Mouse (Mus musculus) gastrocnemius, adult 18-20 months (tissue): ENCODE measurements at regions not wholly inside any gene's neighbourhood (a gene's known extent, or its start where the extent isn't known, plus 50 kb on each side); places are given as distances from the start of the nearest gene placed in this dataset.

Source experiments
- DNase-seq: peaks from one replicate; pipeline ENCODE4 v3.0.0; 2021; ENCODE audit warnings: low spot score

DNA sequence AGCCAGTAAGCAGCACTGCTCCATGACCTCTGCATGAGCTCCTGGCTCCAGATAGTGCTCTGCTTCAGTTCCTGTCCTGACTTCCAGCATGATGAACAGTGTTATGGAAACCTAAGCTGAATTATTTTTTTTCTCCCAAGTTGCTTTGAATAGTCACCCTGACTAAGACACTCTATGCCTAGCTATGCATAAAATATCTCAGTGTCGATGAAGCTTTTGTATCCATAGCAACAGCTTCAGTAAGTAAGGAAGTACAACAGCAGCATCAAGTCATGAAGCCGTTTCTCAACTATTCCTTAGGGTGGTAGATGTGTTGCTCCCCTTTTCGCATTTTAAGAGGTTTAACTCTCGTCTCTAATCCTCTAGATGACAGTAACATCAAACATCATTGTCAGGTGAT, 228.4 kb upstream of the Gpc5 start:
- no peak for DNase-seq

DNA sequence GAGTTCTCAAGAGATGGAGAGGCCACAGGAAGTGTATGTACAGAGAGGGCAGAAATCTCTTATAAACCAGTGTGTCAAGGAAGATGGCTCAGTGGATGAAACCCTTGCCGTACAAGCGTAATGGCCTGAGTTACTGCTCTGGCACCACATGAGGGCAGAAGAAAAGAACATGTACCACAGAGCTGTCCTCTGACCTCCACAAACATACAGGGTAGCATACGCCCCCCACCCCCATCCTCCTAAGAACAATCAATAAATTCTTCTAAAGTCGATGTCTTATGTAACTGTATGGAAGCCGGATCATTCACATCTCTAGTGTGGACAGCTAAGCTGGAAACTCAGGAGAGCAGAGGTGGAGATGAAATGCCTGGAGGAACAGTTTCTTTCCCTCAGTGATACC, 227.9 kb upstream of the Gpc5 start:
- DNase-seq, result no peak

DNA sequence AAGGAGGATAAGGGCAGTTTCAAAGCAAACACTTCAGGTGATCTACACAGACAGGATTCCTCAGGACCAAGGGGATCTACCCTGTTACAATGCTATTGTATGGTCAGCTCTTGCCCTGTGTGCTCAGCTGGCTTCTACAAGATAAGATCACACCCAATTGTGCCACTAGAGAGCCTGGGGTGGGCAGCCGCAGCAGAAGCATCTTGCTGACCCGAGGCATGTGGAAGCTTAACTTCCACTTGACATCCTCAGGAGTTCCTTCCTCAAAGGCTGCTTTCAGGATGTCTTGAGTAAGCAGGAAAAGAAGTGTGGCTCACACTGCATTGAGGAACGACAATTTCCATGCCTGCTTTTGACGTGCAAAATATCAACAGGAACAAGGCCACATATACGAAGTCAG, 222.8 kb upstream of the Gpc5 start:
- DNase-seq, result no peak

DNA sequence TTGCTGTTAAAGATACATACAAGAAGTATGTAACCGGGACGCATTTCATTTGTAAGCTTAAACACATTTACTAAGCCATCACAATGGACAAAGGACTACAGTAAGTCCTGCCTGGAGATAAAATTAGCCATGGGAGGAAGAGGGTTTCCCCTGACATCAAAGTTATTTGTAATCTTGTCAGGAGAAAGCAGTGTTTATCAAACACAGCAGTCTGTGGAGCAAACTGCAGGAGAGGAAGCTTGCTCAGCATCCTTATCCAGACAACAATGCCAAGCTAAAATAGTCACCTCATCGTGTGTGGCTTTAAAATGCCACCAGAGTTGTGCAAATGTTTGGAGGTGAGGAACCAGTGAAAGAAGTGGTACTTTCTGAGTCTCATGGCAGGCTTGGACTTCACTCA, 216.9 kb upstream of the Gpc5 start:
- DNase-seq, result no peak

GRCm38 (mm10) chr14:114876427-114876826, 215.6 kb upstream of the Gpc5 start:
- DNase-seq, result no peak

GRCm38 (mm10) chr14:114877477-114877876, 214.5 kb upstream of the Gpc5 start:
- DNase-seq, result no peak

GRCm38 (mm10) chr14:114880291-114880690, 211.7 kb upstream of the Gpc5 start:
- no peak for DNase-seq

- DNase-seq, result no peak
Observed at GRCm38 (mm10) chr14:114904109-114904508, 187.9 kb upstream of the Gpc5 start.

- no peak for DNase-seq
Observed at GRCm38 (mm10) chr14:114912271-114912670, 179.7 kb upstream of the Gpc5 start.

GRCm38 (mm10) chr14:114913238-114913637, 178.8 kb upstream of the Gpc5 start:
- DNase-seq, result no peak

DNA sequence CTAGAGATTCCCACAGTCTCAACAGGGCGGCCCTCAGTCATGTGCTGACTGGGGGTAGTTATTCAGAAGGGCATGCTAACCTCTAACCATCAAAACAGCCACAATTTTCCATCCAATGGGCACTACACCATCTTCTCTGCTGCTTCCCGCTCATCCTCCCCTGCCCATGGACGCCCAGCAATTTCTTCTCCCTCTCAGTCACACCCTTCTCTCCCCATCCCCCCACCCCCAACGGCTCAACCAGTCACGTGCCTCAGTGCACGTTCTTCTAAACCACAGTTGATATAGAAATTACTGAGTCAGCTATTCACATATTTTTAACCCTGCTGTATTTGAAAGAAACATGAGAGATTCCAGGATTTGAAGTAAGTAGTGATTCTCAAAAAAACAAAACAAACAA, 146.3 kb upstream of the Gpc5 start:
- DNase-seq, result no peak

- no peak for DNase-seq
Observed at GRCm38 (mm10) chr14:114946321-114946720, 145.7 kb upstream of the Gpc5 start.

DNA sequence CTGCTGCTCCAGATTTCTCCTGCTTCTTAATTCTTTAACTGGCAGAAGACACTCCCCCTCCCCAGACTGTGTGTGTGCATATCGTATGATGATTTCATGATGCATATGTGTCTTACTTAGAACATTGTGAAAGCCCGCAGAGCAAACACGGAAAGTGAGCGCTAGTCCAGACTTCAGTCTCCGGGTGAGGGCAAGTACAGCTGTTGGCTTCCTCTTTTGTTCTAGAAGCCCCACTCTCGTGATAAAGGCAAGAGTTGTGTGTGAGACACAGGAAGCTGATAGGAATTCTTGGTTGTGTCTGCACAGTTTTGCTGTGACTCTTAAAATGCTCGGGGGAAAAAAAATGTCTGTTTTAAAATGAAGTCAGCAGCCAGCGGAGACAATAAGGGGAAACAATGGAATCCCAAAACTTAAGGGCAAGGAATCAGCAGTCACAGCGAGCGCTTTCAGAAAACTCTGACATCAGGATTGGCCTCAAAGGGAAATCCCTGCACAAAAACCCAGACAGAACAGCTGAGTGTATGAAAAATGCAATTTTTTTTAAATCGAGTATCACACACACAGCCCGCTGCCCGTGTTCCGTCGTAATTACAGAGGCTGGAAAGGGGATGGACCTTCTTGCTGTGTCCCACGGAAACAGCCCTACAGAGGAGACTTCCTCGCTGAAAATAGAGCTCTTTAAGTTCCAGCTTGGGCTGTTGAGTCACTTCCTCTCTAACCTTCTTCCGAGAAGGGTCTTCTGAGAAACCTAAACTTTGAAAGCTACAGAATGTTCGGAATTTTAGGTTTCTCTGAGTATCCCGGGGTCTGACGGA, 143.5 kb upstream of the Gpc5 start:
- DNase-seq, result no peak

GRCm38 (mm10) chr14:114949156-114949496, 142.9 kb upstream of the Gpc5 start:
- DNase-seq, result no peak

- no peak for DNase-seq
Observed at GRCm38 (mm10) chr14:114952280-114952679, 139.7 kb upstream of the Gpc5 start.

- no peak for DNase-seq
Observed at GRCm38 (mm10) chr14:114953070-114953665, 138.8 kb upstream of the Gpc5 start.

DNA sequence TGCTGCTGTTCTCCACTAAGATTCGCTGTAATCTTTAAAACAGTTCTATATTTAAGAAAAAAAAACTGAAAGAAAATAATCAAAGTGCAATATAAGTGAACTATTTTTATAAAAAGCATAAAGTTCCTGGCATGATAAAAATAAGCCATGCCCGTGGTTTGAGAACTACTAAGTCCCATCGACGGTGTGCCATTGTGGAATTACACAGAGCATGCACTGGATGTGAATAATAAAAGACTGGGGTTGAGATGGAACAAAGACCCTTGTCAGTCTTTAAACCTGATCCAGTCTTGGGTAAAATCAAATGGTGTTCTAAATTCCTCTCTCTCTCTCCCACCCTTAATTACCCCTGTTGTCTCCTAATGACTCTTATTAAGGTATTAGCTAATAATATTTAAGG, 137.7 kb upstream of the Gpc5 start:
- DNase-seq, result no peak

DNA sequence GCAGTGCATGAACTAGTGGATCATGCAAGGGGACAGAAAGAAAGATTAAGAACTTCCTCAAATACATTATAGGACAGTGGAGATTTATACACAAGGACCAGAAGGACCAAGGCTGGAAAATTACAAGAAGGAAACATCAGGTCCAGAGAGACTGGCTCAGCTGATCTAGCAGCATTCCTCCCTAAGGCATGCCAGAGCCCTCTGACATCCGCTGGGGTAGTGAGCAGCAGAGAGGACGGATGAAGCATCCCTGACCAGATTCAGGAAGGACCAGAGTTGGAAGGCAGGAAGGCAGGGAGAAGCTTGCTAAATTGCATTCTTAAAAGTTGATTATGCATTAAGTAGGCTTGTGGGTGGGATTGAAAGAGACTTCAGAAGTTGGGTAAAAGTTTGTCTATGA, 136.4 kb upstream of the Gpc5 start:
- no peak for DNase-seq

DNA sequence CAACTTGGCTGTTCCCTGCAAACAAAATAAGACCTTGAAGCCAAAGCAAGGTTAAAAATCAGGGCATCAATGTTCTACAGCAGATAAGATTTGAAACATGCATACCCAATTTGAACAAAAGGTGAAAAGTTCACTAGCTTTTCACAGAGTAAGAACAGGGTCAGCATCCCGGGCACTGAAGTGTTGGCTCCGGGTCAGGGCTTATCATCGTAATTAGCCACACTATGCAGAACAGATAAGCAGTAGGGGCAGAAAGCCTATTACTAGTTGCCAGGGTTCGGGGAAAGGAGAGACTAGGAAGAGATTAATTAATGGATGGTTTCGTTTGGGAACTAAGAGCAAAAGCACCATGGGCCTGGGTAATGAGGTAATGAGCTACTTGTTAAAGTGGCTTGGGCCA, 131.7 kb upstream of the Gpc5 start:
- no peak for DNase-seq

- DNase-seq, result no peak
Observed at GRCm38 (mm10) chr14:114965941-114966340, 126.1 kb upstream of the Gpc5 start.

- no peak for DNase-seq
Observed at GRCm38 (mm10) chr14:114969020-114969419, 123.0 kb upstream of the Gpc5 start.

DNA sequence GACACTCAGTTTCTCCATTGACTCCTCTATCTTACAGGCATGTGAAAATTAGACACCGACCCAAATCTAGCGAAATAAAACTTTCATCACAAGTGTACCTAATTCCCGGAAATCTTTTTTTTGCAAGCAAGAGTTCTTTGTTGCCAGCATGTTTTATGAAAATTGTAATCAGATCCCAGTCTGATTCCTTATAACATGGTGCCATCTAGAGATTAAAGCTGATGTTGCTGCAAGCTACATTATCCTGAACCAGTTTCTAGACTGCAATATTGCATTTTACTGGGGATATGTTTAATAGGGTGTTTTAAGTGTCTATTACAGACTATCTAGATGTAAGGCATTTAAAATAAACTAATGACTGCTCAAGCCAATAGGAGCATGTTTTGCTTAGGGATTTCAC, 110.9 kb upstream of the Gpc5 start:
- no peak for DNase-seq

- DNase-seq, result no peak
Observed at GRCm38 (mm10) chr14:115003223-115003622, 88.8 kb upstream of the Gpc5 start.
